In the genomic region with DNA sequence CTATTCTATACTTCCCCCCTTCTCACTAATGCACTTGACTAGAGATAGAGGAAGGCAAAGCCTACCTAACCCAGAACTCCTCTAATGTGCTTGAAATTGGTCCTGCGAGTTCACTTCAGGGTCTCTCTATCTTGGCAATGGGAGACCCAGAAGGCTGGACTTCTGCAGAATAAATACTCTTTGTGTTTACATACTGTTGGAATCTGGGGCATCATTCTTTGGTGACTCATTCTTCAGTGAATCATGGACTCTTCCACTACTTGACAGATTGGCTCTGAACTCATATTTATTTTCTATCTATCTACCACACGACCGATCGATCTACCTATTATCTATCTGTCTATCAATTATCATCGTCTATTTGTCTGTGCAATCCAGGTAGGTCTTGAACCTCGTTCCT, we compare ENCODE assay signal across 10 mouse cellular contexts. TPM values are rescaled to one million over a fixed set of nuclear protein-coding genes. Genes with fewer than 3 reads are reported as not detected.
DNase-seq lines count a peak whose midpoint lies in the region; ATAC-seq lines count a peak whose summit lies in the region.
"Had no signal": no experiment of that assay in that cellular context is flagged by ENCODE, and none has a peak within 500 bp of the region (broad histone marks: within the 10 kb centered on the region; RNA-seq: fewer than 3 reads in every experiment).

No protein-coding gene starts in this region.

- H3K4me2 ChIP-seq in heart, embryonic 16.5 days (ENCODE audit: low read depth, low read length) = peak overlapping the region; percentile 75
- peak overlapping the region; percentile 76 for H3K4me2 ChIP-seq in hindbrain, embryonic 15.5 days
- peak overlapping the region; percentile 59 for H3K4me2 ChIP-seq in midbrain, embryonic 13.5 days (replicated peaks)

- H3K9me3 ChIP-seq in heart, embryonic 16.5 days (replicated peaks; ENCODE audit: control insufficient read depth, low read length) = no peaks in the 10 kb centered on the region
- no peaks in the 10 kb centered on the region for H3K9me3 ChIP-seq in hindbrain, embryonic 15.5 days
- H3K9me3 ChIP-seq in midbrain, embryonic 13.5 days = no peaks in the 10 kb centered on the region

- no peak overlapping the region; the same call in 1 of the 2 replicates for H3K4me3 ChIP-seq in heart, embryonic 16.5 days (ENCODE audit: low read length)
- H3K4me3 ChIP-seq in hindbrain, embryonic 15.5 days = peak overlapping the region; percentile 63; the same call in 1 of the 2 replicates
- H3K4me3 ChIP-seq in midbrain, embryonic 13.5 days (replicated peaks) = peak overlapping the region; percentile 54

- H3K27ac ChIP-seq in heart, embryonic 16.5 days (ENCODE audit: low read length) = no peak overlapping the region
- H3K27ac ChIP-seq in hindbrain, embryonic 15.5 days (replicated peaks) = no peak overlapping the region
- no peak overlapping the region for H3K27ac ChIP-seq in midbrain, embryonic 13.5 days

- no peak for ATAC-seq in heart, embryonic 16.5 days (replicated peaks; ENCODE audit: extremely low read depth, insufficient read depth, low FRiP score)
- no peak for ATAC-seq in hindbrain, embryonic 15.5 days (ENCODE audit: low FRiP score, low read depth)
- no peak for ATAC-seq in midbrain, embryonic 13.5 days
- ATAC-seq: Patski had no signal

- WGBS in heart, embryonic 16.5 days = 91% methylated on average over 6 of the region's 6 CpGs
- WGBS in hindbrain, embryonic 15.5 days = 96% methylated on average over 6 of the region's 6 CpGs
- WGBS in midbrain, embryonic 13.5 days = 96% methylated on average over 6 of the region's 6 CpGs

- no peak for DNase-seq in heart, adult 8-10 months (ENCODE audit: low spot score)
- peak; percentile 51 for DNase-seq in NIH3T3 (ENCODE audit: low read depth)
- no peak for DNase-seq in thymus, postnatal 0 days (ENCODE audit: low spot score)
- no peak for DNase-seq in ovary, adult 18-20 months (ENCODE audit: low spot score)
- DNase-seq in spleen, postnatal 4 days (ENCODE audit: low spot score in 2 of 2) = no peak
- DNase-seq: cerebellum, postnatal 36 days had no signal

- H3K27me3 ChIP-seq in heart, embryonic 16.5 days (ENCODE audit: control insufficient read depth, insufficient read depth, low read length) = no peaks in the 10 kb centered on the region
- H3K27me3 ChIP-seq in hindbrain, embryonic 15.5 days = no peaks in the 10 kb centered on the region
- no peaks in the 10 kb centered on the region for H3K27me3 ChIP-seq in midbrain, embryonic 13.5 days
- H3K27me3 ChIP-seq: Patski had no signal

- peaks cover 3% of the 10 kb centered on the region; the same call in 1 of the 2 replicates for H3K4me1 ChIP-seq in heart, embryonic 16.5 days (ENCODE audit: control insufficient read depth, insufficient read depth, low read length)
- peaks cover 12% of the 10 kb centered on the region for H3K4me1 ChIP-seq in hindbrain, embryonic 15.5 days (replicated peaks)
- peaks cover 10% of the 10 kb centered on the region for H3K4me1 ChIP-seq in midbrain, embryonic 13.5 days (replicated peaks)

- peaks cover 12% of the 10 kb centered on the region for H3K36me3 ChIP-seq in heart, embryonic 16.5 days (ENCODE audit: control insufficient read depth, insufficient read depth)
- H3K36me3 ChIP-seq in hindbrain, embryonic 15.5 days = peaks cover 8% of the 10 kb centered on the region
- peaks cover 7% of the 10 kb centered on the region for H3K36me3 ChIP-seq in midbrain, embryonic 13.5 days

- no peak overlapping the region for H3K9ac ChIP-seq in heart, embryonic 16.5 days (ENCODE audit: low read length)
- no peak overlapping the region for H3K9ac ChIP-seq in hindbrain, embryonic 15.5 days
- H3K9ac ChIP-seq in midbrain, embryonic 13.5 days (replicated peaks) = peak overlapping the region; percentile 70; the same call in 1 of the 2 replicates

RNA-seq across cellular contexts. Expression of gene Fpgt, which starts 1.1 kb away (rescaled TPM):
- 13.8 and 14.3 TPM in 2 replicates for polyA plus RNA-seq in heart, embryonic 16.5 days (2015; fragmentation: Nextera tagmentation; extraction: Ambion mirVana)
- total RNA-seq in heart, adult 8-10 months (2022) = 10 to 100 TPM; 11.6 to 14.5 (median 13.7) TPM
- 19.0 and 19.3 TPM in 2 replicates for polyA plus RNA-seq in hindbrain, embryonic 15.5 days (2015; fragmentation: Nextera tagmentation; extraction: Ambion mirVana)
- 20.0 and 22.2 TPM in 2 replicates for polyA plus RNA-seq in midbrain, embryonic 13.5 days (2015; fragmentation: Nextera tagmentation; extraction: Ambion mirVana)
- polyA plus RNA-seq in thymus, postnatal 0 days (2015; fragmentation: Nextera tagmentation; extraction: Ambion mirVana) = 13.8 and 15.1 TPM in 2 replicates

RNA-seq across cellular contexts. Expression of gene Lrriq3, which starts 1.2 kb away (rescaled TPM):
- polyA plus RNA-seq in heart, embryonic 16.5 days (2015; fragmentation: Nextera tagmentation; extraction: Ambion mirVana) = 0.39 and 1.1 TPM in 2 replicates
- under 1 TPM; 0.19 to 0.44 (median 0.34) TPM for total RNA-seq in heart, adult 8-10 months (2022)
- polyA plus RNA-seq in hindbrain, embryonic 15.5 days (2015; fragmentation: Nextera tagmentation; extraction: Ambion mirVana) = 1.1 and 1.6 TPM in 2 replicates
- 1.1 and 1.6 TPM in 2 replicates for polyA plus RNA-seq in midbrain, embryonic 13.5 days (2015; fragmentation: Nextera tagmentation; extraction: Ambion mirVana)
- 0.66 and 0.89 TPM in 2 replicates for polyA plus RNA-seq in thymus, postnatal 0 days (2015; fragmentation: Nextera tagmentation; extraction: Ambion mirVana)

RNA-seq across cellular contexts. Expression of gene Tnni3k, which starts 36.9 kb away (rescaled TPM):
- polyA plus RNA-seq in heart, embryonic 16.5 days (2015; fragmentation: Nextera tagmentation; extraction: Ambion mirVana) = 72.1 and 72.5 TPM in 2 replicates
- 10 to 100 TPM; 76.5 to 95.0 (median 90.9) TPM for total RNA-seq in heart, adult 8-10 months (2022)
- polyA plus RNA-seq in hindbrain, embryonic 15.5 days (2015; fragmentation: Nextera tagmentation; extraction: Ambion mirVana) = 0.05 and 0.07 TPM in 2 replicates
- 0.08 TPM in 1 of 2 replicates, not detected in the other for polyA plus RNA-seq in midbrain, embryonic 13.5 days (2015; fragmentation: Nextera tagmentation; extraction: Ambion mirVana)
- 0.20 TPM in 1 of 2 replicates, not detected in the other for polyA plus RNA-seq in thymus, postnatal 0 days (2015; fragmentation: Nextera tagmentation; extraction: Ambion mirVana)
- polyA plus RNA-seq: Patski had no signal

Comparison
In these comparisons a context has a peak if more than half of its experiments do, and no peak if none do; other contexts are left out.
1. RNA of gene Tnni3k, which starts 36.9 kb away (polyA plus RNA-seq): 72.1 to 72.5 TPM in heart, embryonic 16.5 days; 0.20 TPM in thymus, postnatal 0 days, 0.08 TPM in midbrain, embryonic 13.5 days and 0.05 to 0.07 TPM in hindbrain, embryonic 15.5 days; every median in the first group is over 10 times any median in the second.
2. Peak in every context shown above with its lines, with median percentiles within 50 percentile points of each other: H3K4me2 ChIP-seq.